Mouse (Mus musculus): ENCODE results near the gene Chchd4. TPM values are rescaled to one million over a fixed set of nuclear protein-coding genes. Genes with fewer than 3 reads are reported as not detected.

The Chchd4 gene
- polyA plus RNA-seq, 1 experiment from 2014 or later, result 22.2 TPM

DNA sequence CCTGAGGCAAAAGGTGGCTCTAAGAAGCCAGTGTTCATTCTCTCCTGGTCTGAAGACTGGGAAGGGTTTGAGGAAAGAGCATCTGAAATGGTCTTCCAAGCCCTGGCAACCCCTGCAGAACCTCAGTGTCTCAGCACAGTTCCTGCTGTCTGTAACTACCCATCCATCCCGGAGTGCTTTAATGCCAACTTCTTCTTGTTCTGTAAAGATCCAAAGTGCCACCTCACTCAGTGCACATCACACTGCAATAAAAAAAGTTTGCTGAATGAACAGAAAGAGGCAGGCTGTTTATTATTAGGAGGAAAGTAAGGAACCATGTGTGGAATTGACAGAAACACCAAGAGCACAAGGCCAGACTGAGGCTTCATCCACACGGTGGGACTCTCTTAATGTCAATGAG lies 2.6 kb downstream of the Chchd4 start:
- WGBS, result 82% methylated on average over 2 of the region's 2 CpGs
- no peak overlapping the region for H3K27ac ChIP-seq (replicated peaks)
- no peak for ATAC-seq (ENCODE audit: low FRiP score, low read depth)
- H3K9me3 ChIP-seq, result no peaks in the 10 kb centered on the region
- H3K4me1 ChIP-seq, result peaks cover 32% of the 10 kb centered on the region
- no peak overlapping the region for H3K4me2 ChIP-seq (replicated peaks)
- H3K4me3 ChIP-seq, result no peak overlapping the region
- no peaks in the 10 kb centered on the region for H3K27me3 ChIP-seq
- H3K36me3 ChIP-seq, result peaks cover 21% of the 10 kb centered on the region
- no peak overlapping the region for H3K9ac ChIP-seq (replicated peaks)

DNA sequence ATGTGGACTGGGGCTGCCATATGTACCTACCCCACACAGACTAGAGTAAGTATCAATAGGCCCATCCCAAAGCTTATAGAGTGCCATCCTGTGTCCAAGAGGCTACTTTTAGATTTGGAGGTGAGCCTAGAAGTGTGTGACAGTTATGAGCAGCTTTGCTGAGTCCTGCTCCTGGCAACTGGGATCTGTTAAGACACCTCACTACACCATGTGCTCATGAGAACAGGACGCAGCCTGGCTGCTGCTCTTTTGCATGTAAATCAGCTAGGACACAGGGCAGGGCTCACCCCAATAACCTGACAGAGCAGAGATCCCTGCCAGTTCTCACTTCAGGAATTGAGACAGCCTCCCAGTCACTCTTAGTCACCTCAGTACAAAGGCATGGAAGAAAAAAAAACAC lies 6.2 kb downstream of the Chchd4 start:
- ATAC-seq (ENCODE audit: low FRiP score, low read depth), result no peak
- H3K9me3 ChIP-seq, result no peaks in the 10 kb centered on the region
- no peak overlapping the region for H3K4me3 ChIP-seq
- no peaks in the 10 kb centered on the region for H3K27me3 ChIP-seq
- H3K4me2 ChIP-seq (replicated peaks), result no peak overlapping the region
- H3K27ac ChIP-seq (replicated peaks), result no peak overlapping the region
- peaks cover 49% of the 10 kb centered on the region for H3K36me3 ChIP-seq
- H3K4me1 ChIP-seq, result peaks cover 6% of the 10 kb centered on the region
- WGBS, result 81% methylated on average over 1 of the region's 1 CpGs
- H3K9ac ChIP-seq (replicated peaks), result no peak overlapping the region

DNA sequence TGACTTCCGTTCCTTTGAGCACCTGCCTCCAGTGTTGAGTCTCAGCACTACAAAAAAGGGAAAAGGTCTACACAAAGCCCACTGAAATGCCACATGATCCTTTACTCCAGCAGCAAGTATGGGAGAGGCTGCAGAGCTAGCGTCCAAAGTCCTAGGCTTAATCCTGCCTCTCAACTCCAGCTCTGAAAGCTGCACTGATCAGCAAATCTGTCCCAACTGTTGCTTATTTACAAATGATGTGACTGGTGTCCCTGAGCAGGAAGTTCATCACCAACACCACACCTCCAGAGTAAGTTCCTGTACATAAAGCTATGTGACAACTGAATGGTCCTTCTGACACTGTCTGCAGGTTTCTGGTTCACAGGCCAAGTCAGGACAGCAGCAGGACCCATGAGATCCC lies 7.6 kb downstream of the Chchd4 start:
- ATAC-seq (ENCODE audit: low FRiP score, low read depth), result no peak
- Histone ChIP-seq H3K4me2 (replicated peaks) (no peak overlapping the region), H3K4me1 (no peaks in the 10 kb centered on the region), H3K27ac (replicated peaks) (no peak overlapping the region), H3K36me3 (peaks cover 49% of the 10 kb centered on the region), H3K4me3 (no peak overlapping the region), H3K9me3 (no peaks in the 10 kb centered on the region), H3K27me3 (no peaks in the 10 kb centered on the region), H3K9ac (replicated peaks) (no peak overlapping the region)
- 88% methylated on average over 2 of the region's 2 CpGs for WGBS

DNA sequence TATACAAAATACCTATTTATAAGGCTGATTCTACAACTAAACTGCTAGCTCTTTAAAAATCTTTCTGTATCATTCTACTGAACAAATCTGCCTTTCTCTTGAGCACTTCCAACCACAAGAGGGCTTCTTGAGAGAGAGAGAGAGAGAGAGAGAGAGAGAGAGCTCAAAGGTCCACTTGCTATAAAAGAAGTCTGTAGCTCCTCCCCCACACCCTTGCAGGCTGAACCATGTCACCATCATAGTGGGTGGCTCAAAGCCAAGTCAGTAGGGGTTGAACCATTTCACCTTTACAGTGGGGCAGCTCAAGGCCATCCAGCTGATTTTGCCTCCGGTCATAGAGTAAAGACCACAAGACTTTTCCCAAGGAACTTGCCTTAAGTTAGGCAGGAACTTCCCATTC lies 13.9 kb downstream of the Chchd4 start:
- Histone ChIP-seq H3K4me3 (no peak overlapping the region), H3K27me3 (no peaks in the 10 kb centered on the region), H3K9me3 (no peaks in the 10 kb centered on the region), H3K27ac (replicated peaks) (no peak overlapping the region), H3K9ac (replicated peaks) (no peak overlapping the region), H3K36me3 (peaks cover 16% of the 10 kb centered on the region), H3K4me1 (no peaks in the 10 kb centered on the region), H3K4me2 (replicated peaks) (no peak overlapping the region)
- ATAC-seq (ENCODE audit: low FRiP score, low read depth), result no peak
- WGBS, result 94% methylated on average over 1 of the region's 1 CpGs

DNA sequence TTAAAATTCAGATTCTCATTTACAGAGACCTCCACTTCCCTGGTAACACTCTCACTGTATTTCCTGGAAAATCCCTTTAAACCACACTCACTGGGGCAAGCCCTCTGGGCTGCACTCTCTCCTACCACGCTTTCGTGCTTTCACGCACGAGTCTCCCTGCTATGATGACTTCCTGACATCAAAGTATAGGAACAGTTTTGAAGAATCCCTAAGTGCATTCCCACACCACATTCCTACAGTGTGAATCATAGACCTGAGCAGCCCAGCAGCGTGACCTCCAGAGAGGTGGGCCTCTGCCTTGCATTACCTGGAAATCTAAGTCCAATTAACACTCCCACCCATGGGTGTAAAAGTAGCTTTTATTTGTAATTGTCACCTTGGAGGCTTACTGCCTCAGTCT lies 18.8 kb downstream of the Chchd4 start:
- Histone ChIP-seq H3K27ac (replicated peaks) (no peak overlapping the region), H3K9me3 (no peaks in the 10 kb centered on the region), H3K4me3 (no peak overlapping the region), H3K4me1 (no peaks in the 10 kb centered on the region), H3K4me2 (replicated peaks) (no peak overlapping the region), H3K9ac (replicated peaks) (no peak overlapping the region), H3K36me3 (no peaks in the 10 kb centered on the region), H3K27me3 (no peaks in the 10 kb centered on the region)
- no peak for ATAC-seq (ENCODE audit: low FRiP score, low read depth)
- 74% methylated on average over 5 of the region's 5 CpGs for WGBS

DNA sequence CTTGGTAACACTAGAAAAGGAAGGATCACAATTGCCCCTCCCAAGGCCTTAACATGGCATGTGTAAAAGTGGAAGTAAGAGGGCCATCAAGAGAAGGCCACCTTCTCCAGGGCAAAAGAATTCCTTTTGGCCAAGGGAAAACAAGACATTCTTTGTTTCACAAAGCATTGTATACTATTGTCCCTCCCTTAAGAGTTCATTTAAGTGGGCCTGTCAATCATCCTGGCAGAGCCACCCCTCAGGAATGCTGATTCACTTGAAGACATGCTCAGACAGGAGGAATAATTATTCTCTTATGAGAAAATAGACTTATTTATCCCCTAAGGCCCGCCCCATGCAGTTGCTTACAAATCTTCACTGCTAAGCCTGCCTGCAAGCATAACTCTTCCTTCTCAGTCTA lies 21.3 kb downstream of the Chchd4 start:
- H3K9ac ChIP-seq (replicated peaks), result no peak overlapping the region
- no peaks in the 10 kb centered on the region for H3K4me1 ChIP-seq
- no peaks in the 10 kb centered on the region for H3K9me3 ChIP-seq
- no peak for ATAC-seq (ENCODE audit: low FRiP score, low read depth)
- H3K36me3 ChIP-seq, result no peaks in the 10 kb centered on the region
- no peak overlapping the region for H3K27ac ChIP-seq (replicated peaks)
- no peak overlapping the region for H3K4me2 ChIP-seq (replicated peaks)
- 46% methylated on average over 1 of the region's 1 CpGs for WGBS
- H3K4me3 ChIP-seq, result no peak overlapping the region
- no peaks in the 10 kb centered on the region for H3K27me3 ChIP-seq

DNA sequence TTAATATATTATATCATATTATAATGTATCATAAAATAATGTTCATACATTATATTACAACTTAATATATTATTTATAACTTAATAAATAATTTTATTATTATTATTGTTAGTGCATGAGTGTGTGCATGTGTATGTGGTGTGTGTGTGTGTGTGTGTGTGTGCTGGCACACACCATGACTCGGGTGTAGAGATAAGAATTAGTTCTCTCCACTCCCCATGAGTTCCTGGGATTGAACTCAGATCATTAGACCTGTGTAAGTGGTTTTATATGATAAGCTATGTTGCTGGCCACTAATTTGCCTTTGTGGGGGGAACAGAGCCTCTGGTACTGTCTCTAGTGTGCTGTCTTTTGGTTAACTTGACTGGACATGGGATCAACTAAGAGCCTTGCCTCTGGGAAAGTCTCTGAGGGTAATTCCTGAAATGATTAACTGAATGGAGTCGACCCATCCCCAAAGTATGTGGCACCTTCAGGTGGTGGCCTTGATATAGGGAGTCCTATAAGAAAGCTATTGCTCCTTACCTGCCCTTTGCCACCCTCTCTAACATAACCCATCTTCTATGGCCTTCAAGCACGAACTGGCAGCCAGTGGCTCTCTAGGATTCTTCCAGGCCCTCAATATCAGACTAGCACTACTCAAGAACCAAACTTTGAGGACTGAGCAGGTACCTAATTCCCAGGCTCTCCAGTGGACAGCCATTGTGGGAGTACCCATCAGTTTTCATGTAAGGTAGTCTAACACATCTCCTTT lies 23.7 kb downstream of the Chchd4 start:
- Histone ChIP-seq H3K4me2 (replicated peaks) (no peak overlapping the region), H3K9ac (replicated peaks) (no peak overlapping the region), H3K27me3 (no peaks in the 10 kb centered on the region), H3K9me3 (no peaks in the 10 kb centered on the region), H3K4me1 (no peaks in the 10 kb centered on the region), H3K27ac (replicated peaks) (no peak overlapping the region), H3K4me3 (no peak overlapping the region), H3K36me3 (no peaks in the 10 kb centered on the region)
- 61% methylated on average over 3 of the region's 3 CpGs for WGBS
- no peak for ATAC-seq (ENCODE audit: low FRiP score, low read depth)

DNA sequence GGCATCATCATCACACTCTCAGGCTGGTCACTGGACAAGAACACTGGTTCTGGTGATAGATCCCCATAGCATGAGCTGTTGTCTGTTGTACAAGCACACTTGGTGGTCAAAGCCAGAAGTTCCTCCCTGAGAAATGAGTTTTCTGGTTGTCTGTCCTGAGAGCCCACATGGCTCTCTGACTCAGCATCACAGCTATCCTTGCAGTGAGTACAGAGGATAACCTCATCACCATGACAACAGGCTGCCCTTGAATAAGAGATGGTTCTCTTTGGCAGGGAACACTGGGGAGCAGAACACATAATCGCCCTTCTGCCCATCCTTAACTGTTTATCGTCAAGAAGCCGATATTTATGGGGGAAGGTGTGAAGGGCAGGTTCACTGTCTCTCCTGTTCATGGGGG lies 28.0 kb downstream of the Chchd4 start:
- 73% methylated on average over 3 of the region's 3 CpGs for WGBS
- H3K4me2 ChIP-seq (replicated peaks), result no peak overlapping the region

DNA sequence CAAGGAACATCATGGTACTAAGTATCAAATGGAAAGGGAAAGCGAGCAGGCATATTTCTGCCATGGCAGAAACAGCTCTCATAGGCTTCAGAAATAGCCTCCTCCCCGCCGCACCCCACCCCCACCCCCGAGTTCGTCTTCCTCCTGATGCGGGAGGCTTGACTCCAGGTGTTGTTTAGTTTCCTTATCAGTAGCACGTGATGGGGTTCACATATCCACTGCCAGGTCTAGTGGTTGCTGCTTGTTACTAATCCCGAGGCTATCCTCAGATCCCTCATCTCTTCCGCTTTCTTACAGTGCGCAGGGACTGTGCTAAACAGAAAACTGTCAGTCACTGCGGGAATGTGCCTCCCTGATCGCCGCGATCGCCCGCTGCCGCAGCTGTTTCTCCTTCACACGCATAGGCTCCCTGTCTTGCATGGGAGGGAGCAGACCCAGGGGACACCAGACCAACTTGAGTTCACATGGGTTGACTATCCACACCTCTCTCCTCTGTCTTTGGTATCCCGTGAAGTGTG lies 32.1 kb downstream of the Chchd4 start:
- Histone ChIP-seq H3K36me3 (no peaks in the 10 kb centered on the region), H3K4me3 (peak overlapping the region; percentile 65), H3K9ac (replicated peaks) (peak overlapping the region; percentile 77), H3K27me3 (peaks cover 21% of the 10 kb centered on the region), H3K4me2 (replicated peaks) (peak overlapping the region; percentile 95), H3K4me1 (peaks cover 8% of the 10 kb centered on the region), H3K9me3 (no peaks in the 10 kb centered on the region), H3K27ac (replicated peaks) (peak overlapping the region; percentile 27; the same call in 1 of the 2 replicates)
- peak; percentile 61; the same call in 1 of the 2 replicates for ATAC-seq (ENCODE audit: low FRiP score, low read depth)
- 4% methylated on average over 19 of the region's 19 CpGs for WGBS

More for the DNA sequence above, 28.0 kb downstream of the Chchd4 start:
- Histone ChIP-seq H3K4me3 (no peak overlapping the region), H3K9ac (replicated peaks) (no peak overlapping the region), H3K4me1 (peaks cover 8% of the 10 kb centered on the region), H3K9me3 (no peaks in the 10 kb centered on the region), H3K36me3 (no peaks in the 10 kb centered on the region), H3K27ac (replicated peaks) (no peak overlapping the region), H3K27me3 (peaks cover 3% of the 10 kb centered on the region; the same call in 1 of the 2 replicates)
- ATAC-seq (ENCODE audit: low FRiP score, low read depth), result no peak

DNA sequence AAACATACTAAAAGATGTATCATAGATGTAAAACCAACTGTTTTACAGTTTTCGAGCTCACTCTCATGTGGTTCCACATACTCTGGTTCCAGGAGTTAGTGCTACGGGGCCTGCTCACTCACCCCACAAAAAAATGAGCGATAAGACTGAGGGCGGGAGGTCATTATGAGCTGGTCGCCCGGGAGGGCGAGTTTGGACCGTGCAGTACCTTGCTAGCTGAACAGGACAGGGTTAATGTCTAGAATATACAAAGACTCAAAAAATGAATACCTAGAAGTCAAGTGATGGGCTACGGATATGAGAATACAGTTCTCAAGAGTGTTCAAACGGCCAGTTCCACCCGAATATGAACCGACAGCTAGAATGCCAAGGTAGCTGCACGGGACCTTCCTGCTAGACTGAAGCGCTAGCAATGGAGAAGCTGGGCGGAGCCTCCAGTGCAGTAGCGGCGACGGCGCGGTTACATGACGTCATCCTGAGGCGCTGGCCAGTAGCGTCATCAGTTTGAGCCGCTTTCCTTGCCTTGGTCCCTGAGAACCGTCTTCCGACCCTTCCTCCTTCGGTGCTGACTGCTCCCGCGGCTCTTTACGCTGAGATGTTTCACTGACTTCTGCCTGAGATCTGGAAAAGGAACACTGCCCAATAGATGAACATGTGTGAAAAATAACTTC lies 32.7 kb downstream of the Chchd4 start:
- Histone ChIP-seq H3K9ac (replicated peaks) (peak overlapping the region; percentile 77), H3K4me1 (peaks cover 8% of the 10 kb centered on the region), H3K4me2 (replicated peaks) (peak overlapping the region; percentile 95), H3K36me3 (no peaks in the 10 kb centered on the region), H3K4me3 (peak overlapping the region; percentile 65), H3K27me3 (peaks cover 26% of the 10 kb centered on the region), H3K9me3 (no peaks in the 10 kb centered on the region), H3K27ac (replicated peaks) (peak overlapping the region; percentile 27)
- 2% methylated on average over 30 of the region's 30 CpGs for WGBS
- ATAC-seq (ENCODE audit: low FRiP score, low read depth), result peak; percentile 94

DNA sequence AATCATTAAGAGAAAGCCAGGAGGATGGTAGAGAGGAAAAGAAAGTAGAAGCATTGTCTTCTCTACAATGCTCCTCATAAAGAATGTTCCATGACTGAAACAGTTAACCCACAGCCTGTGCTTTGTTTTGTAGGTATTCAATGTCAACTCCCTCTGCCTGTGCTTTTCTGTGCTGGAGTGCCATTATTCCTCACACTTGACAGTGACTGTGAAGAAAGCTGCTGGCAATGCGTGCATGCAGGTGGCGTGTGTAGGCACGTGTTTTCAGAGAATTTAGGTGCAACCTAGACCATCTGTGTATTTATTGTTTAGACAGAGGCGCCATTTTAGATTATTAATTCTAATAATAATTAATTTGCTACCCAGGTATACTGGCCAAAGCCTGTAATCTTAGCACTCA lies 49.2 kb downstream of the Chchd4 start:
- WGBS, result 63% methylated on average over 4 of the region's 4 CpGs
- Histone ChIP-seq H3K4me3 (no peak overlapping the region), H3K4me2 (replicated peaks) (no peak overlapping the region), H3K4me1 (no peaks in the 10 kb centered on the region), H3K9ac (replicated peaks) (no peak overlapping the region), H3K9me3 (no peaks in the 10 kb centered on the region), H3K36me3 (no peaks in the 10 kb centered on the region), H3K27me3 (peaks cover 22% of the 10 kb centered on the region), H3K27ac (replicated peaks) (no peak overlapping the region)
- ATAC-seq (ENCODE audit: low FRiP score, low read depth), result no peak

DNA sequence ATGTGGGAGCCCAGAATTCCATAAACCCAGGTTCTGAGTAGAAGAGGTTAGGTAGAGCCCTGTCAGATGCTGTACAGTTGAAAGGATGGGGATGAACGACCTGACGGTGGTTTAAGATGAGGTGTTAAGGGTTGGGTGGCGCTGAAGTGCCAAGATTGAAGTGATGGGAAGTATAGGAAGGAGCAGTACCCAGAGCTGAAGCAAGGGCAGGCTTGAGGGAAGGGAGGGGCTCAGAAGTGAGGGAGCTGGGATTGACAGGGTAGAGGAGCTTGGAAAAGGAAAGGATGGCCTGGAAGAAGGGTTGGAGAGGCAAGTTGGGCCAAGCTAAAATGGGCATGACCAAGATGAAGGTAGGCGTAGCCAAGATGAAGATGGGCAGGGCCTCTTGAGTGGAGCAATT lies 51.7 kb downstream of the Chchd4 start:
- WGBS, result 73% methylated on average over 4 of the region's 4 CpGs
- Histone ChIP-seq H3K9ac (replicated peaks) (no peak overlapping the region), H3K4me1 (no peaks in the 10 kb centered on the region), H3K27ac (replicated peaks) (no peak overlapping the region), H3K36me3 (no peaks in the 10 kb centered on the region), H3K9me3 (no peaks in the 10 kb centered on the region), H3K27me3 (peaks cover 35% of the 10 kb centered on the region), H3K4me2 (replicated peaks) (no peak overlapping the region), H3K4me3 (no peak overlapping the region)
- ATAC-seq (ENCODE audit: low FRiP score, low read depth), result no peak
